Mouse (Mus musculus) layer of hippocampus, adult 9-10 months (tissue): Measurements from ENCODE around the gene Nradd.

ENCODE experiments used
- DNase-seq: peaks from one replicate; pipeline ENCODE4 v3.0.0; 2022; ENCODE audit warnings: low spot score

Nradd gene

DNA sequence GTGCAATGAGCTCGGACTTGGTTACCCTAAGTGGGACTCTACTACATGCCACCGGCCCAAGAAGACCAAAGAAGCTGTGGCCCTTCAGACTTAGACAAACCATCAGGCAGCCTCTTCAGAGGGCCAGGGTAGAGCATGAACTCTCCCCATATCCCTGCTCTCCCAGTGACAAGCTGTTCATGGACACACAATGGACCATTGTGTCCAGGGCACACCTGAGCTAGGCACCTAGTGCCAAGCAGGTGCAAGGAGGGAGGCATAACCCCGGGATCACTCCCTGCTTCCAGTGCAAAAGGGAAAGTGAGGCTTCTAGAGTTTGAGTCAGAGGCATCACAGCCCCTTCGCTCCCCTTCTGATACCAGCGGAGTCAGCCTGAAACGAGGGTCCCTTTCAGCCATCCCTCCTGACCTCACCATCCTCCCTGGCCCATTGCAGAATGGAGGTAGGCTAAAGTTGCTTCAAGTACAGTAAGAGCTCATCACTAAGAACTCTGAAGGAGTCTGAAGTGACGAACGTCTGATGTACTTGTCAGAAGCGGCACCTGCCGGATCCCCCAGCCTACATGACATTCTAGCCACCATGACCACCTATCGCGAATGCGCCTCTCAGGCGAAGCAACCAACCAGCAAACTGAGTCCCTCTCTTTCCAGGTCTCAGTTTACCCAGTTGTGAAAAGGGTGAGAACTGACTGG, 28.9 kb upstream of the Nradd start:
- DNase-seq = no peak

DNA sequence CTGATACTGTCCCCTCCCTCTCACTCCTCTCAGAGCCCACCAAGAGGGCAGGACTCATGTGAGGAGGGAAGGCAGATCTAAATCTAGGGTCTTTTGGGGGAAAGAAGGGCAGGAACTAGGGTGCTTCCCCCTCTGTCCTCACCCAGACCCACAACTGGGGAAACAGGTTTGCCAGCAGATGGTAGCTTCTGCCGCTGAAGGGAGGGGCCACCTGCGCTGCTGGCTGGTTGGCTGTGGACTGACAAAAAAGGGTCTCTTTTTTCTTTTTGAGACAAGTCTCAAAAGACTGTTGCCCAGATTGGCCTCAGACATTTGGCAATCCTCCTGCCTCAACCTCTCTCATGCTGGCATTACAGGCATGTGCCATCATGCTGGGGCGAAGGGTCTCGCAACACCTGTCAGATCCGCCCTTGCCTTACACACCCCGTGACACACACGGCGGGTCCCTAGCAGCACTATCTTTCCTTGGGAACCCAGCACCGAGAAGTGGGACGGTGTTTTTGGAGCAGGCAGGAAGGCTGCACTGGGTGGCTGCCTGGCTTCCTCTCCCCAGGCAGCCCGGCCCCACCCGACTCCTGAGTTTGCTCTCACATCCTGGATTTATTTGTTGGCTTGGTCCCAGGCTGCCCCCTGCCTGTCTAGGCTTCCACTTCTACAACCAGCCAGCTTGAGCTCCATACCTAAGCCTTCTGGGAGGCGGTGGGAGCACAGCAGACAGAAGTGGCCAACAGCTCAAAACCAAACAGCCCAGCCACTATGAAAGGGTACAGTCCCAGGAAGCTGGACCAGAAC, 27.9 kb upstream of the Nradd start:
- DNase-seq = no peak

DNA sequence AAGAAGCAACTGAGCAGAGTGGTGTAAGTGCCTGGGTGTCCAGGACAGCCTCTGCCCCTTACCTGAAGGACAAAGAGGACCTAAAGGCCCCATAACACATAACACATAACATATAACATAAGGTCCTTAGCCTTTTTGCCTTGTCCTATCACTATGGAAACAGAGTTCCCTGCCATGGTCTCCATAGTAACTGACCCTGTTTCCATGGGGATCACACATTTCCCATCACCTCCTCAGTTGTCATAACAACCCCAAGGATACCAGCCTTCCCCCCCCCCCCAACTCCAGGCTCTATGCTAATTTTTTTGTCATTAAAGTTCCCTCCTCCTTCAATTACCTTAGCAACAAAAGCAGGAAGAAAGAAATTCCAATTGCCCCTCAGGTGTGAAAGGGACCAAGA, 25.5 kb upstream of the Nradd start:
- no peak for DNase-seq

DNA sequence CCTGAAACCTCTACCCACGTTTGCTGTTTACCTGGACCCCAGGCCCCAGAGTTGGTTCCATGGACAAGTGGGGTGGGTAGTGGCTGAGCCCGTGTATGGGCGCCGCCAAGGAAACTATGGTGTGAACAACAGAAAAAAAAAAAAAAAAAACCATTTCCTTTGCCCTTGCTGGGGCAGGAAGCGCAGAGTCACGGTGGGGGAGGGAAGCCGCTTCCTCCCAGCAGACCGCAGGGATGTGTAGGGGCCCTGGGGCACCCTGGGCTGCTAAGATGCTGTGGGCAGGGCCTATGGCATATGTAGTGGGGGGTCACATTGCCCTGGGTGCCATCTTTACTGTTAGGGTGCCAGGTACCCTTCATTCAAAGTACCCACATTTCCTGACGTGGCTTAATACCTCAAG, 21.0 kb upstream of the Nradd start:
- no peak for DNase-seq

DNA sequence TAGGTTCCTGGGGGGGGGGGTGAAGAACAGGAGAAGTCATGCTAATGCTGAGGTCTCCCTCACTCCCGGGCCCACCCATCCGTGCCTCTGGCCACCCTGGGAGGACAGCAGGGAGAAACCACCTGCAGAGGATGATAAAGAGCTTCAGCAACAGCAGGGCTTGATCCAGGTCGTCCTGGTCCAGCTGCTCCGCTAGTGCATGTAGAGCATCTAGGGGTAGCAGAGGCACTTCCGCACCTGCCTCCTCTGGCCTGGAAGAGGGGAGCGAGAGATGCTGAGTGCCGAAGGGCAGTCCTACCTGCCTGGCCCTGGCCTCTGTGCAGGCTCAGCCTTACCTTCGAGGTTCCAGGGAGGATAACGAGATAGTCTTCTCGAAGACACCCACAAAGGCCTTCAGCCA, 20.0 kb upstream of the Nradd start:
- DNase-seq = no peak

DNA sequence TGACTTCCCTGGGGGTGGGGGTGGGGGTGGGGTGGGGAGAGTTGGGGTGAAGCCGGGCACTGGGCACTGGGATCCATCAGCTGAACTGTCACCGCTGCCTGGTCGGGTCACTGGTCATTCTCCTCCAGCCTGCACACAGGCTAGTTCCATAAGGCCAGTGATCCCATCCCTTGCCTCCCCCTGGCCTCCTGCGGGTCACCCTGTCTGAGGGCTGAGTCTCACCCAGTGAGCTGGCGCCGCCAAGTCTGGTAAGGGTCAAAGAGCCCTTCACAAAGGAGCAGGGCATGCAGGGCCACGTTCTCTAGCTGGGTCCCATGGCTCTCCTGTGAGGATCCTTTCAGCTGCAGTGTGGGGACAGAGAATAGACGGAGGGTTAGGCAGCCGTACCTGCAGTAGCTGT, 19.5 kb upstream of the Nradd start:
- no peak for DNase-seq

DNA sequence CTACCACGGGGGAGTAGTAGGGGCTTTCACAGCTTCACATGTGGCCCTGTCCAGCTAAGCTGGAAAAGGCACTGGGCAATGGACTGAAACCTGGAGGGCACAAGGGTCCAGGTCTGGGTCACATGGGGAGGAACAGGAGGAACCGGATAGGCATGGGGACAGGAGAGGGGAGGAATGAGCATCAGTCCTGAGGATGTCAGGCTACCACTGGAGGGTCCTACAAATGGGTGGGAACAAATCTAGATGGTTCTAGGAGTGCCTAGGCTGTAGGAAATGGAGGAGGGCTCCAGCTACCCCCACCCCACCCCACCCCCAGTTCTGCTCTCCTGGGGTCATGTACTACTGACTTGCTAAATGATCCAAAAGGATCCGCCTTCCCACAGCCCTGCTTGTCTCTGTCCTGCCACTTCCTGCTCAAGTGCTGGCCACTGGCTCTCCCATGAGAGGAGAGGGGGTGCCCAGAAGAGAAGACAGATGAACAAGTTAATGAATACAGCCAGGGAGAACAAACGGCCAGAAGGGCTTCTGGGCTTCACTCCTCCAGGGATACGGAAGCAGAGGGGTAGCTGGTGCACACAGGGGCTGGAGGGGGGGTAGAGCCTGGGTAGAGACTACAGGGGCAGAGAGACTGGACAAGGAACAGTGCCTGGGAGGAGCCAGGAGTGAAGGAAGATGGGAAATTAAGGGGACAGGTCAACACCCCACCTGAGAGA, 18.7 kb upstream of the Nradd start:
- no peak for DNase-seq

DNA sequence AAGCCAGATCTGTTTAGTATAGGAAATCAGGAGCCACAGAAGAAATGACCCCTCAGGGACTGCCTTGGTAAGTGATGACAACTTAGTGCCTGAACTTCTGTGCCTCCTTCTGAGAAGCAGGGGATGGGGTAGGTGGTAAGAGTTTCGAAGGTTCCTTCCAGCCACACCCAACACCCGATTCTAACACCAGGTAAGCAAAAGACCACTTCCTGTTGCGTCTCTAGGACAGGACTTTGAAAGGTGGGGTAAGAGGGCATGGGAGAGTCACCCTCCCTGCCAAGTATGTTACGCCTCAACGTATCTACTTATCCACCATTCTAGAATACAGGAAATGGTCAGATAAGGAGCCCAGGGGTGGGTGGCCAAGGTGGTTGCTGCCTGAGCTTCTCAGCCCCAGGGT, 16.8 kb upstream of the Nradd start:
- no peak for DNase-seq

DNA sequence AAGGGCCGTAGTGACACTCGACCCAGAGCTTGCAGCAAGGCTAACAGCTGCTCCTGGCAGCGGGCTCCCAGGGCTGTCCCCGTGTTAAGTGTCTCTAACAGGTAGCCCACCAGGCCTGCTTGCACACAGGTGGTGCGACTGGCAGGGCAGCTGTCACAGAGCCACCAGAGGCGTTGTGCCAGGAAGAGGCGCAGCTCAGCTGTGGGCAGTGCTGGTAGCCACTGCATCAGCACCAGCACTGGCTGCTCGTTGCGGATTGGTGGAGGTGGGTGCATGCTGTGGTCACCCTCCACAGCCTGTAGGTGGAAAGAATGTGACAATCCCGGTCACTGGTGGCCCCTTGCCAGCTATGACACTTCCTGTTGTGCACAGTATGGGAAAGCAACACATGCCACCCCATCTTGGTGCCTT, 14.4 kb upstream of the Nradd start:
- no peak for DNase-seq

DNA sequence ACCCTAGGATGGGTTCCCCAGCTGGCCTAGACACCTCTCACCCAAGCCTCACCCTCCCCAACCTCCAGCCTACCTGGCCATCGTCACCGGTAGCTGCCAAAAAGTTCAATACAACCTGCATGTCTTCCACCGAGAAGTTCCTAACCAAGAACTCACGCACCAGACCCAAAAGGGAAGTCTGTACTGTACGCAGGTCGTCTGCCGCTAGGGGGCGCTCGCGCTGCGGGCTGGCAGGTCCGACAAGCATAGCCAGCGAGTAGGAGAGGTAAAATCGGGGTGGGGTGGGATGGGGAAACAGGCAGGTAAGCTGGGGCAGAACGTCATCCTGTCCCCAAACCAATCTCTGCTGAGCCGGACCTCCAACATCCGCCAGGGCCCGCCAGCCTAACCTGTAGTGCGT, 11.0 kb upstream of the Nradd start:
- peak; percentile 71 for DNase-seq

DNA sequence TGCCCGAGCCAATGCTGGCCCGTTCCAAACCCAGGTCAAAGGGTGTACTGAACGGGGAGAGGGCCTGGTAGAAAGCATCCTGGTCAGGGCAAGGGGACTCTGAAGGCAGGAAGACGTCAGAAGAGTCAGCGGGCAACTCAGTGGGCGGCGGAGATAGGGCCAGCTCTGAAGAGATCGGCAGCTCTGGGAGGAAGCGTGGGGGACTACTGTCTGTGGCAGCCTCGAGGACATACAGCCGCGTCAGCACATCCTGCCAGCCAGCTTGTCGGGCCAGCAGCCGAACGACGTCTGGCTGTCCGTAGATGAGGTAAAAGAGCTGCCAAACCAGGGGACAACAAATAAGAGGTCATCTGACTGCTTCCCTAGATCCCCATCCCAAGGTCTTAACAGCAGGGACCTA, 9.6 kb upstream of the Nradd start:
- no peak for DNase-seq

DNA sequence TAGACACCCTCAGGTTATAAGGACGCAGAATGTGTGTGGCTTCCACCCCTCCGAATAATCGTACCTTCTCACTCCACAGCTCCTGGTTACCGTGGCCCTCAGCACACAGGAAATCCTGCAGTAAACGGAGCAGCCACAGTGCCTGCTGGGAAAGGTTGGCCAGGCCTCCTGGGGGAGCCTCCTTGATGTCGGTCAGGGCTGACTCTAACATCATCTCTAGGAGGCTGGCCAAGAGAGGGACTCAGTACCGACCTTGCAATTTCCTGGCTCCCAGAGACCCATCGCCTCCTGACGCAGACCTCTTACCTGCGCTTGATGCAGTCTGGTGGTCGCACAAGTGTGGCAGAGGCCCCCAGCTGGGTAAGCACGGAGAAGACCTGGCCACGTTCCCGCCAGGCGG, 8.4 kb upstream of the Nradd start:
- no peak for DNase-seq

DNA sequence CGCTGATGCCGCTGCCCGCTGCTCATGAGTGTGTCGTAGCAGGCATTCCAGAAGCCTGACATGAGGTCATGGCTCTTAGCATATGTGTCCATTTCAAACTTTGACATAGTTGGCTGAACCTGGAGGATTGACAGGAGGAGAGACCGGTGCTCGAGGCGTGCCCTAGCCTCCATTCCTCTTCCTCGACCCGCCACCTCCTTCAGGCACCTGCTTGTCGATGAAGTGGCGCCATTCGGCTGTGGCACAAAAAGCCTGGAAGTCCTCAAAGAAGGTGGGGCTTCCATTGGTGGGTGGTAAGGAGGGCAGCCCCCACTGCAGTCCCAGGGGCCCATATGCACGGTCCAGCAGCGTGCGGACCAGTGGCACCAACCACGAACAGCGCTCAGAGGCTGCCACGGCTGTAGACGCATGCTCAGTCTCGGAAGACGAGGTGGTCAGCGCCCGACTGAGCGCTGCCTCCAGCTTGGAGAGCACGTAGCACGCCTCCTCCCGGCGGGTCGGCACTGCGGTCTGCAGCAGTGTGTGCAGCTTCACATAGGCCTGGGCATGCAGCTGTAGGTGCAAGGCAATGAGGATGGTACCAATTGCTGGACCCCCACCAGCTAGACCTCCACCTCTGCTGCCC, 7.5 kb upstream of the Nradd start:
- DNase-seq = no peak

DNA sequence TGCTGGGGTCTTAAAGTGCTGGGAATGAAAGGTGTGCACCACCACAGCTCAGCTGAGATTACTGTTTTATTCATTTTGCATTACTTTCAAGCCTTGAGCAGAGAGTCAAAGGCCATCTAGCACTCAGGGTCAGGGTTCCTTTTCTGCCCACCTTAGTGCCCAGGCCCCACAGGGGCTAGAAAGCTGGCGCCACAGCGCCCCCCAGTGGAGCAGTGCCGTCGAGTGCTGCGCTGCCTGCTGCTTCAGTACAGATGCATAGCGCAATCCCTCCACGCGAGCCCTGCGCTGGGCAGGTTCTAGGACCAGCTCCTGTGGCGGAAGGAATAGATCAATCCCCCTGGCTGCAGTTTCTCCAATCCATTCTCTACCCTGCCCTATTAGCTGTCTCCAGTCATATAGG, 6.9 kb upstream of the Nradd start:
- DNase-seq = no peak

DNA sequence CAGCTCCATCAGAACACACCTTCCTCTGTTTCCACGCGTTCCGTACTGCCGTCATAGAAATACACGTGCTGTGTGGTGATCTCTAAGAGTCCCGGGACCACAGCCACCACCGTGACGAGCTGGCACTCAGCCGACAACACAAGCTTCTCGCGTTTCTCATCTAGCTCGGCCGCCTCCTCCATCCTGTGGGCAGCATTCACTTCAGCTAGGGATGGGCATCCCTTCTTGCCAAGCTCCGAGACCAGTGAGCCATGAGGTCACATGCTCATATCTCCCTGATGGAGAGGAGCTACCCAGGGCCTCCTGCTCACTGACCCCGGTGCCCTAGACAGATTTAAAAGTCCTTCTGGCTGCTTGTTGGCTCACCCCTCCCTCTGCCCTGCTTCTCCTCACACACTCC, 5.9 kb upstream of the Nradd start:
- no peak for DNase-seq

DNA sequence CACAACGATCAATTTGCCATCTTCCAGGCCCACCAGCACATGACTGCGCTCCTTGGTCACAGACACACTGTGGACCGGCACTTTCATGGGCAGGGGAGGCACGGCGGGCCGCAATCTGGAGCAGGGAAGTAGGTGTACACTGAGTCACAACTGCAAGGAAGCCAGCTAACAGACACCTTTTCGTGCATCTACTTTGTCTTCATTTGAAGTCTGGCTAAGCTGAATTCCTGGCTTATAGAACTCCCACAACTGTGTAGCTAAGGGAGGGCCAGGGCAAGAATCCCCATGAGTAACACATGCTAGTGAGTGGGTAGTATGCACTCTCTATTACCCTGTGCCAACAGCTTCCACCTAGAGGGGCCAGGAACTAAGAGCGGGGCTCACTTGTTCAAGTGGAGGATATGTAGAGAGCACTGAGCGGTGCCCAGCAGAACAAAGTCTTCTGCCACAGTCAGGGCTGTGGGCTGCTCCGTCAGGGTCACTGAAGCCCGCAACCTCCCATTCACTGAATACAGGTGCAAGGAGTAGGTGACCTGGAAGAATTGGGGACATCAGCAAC, 1.2 kb upstream of the Nradd start:
- no peak for DNase-seq

DNA sequence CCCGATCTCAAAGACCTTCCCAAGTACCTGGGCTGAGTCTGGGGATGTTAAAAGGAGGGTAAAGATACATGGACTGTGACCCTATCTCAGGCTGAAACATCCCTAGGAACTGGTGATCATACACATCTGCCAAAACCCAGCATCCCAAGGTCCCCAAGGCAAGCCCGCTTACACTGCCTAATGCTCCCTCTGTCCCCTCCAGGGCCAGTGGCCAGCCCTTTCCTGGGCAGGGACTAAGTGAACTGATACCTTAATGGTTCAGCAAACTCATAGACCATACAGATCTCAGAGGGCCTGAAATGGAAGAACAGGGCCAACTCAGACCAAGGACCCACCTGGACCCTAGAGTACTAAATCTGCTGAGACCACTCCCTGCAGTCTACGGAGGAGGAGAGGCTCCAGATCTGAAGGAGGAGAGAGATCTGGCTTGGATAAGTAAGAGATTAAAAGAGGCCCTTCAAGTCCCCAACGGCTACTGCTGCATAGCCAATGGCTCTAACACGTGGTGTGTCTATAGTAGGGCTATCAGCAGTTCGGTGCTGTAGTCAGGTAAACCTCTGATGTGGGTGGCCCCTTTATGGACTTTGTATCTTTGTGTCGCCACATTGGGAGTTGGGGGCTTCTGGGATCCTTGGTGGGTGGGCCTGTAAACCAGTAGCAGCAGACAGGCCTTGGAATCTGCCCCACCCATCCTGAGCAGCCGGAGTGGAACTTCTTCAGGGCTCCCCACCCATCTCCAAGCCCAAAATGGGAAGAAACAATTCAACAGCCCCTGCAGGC, 646 bp downstream of the Nradd start:
- DNase-seq = no peak

DNA sequence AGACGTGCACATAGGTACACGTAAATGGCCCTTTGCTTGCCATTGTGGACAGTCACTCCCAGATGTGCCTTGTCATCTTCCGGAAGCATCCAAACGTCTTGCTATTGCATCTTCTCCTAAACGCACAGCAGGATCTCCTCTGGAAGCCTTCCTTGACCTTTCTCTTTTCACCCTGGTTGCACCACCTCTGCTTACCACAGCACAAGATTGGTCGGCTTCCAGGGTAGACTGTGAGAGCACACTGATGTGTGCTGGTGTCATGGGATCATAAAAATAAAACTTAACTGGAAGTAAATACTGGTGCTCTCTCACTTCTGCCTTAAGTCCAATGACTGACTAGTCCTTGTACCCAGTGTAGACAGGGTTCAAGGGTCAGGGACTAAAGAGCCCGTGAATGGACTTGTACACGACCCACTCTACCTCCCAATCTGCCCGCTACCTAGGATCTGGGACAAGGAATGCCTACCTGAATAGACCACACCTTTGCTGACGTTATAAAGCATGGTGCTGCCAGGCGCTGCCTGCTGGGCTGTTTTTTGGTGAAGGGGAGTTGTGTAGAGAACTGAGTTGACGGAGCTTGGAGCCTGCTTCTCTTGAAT, 1.5 kb downstream of the Nradd start:
- DNase-seq = no peak

DNA sequence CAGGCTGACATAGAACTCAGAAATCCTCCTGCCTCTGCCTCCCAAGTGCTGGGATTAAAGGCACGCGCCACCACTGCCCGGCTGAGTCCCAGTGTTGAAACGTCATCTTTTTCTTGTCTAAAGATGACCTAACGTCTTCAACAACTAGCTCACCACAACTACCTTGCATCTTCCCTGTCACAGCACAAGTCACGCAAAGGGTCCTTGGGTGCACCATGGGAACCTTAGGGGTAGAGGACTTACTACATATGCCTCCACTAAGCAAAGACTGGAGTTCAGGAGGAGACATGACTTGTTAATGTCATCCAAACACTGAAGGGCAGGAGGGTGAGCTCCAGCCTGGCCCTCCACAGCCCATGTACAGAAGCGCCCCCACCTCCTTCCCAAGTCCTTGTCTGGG, 3.6 kb downstream of the Nradd start:
- no peak for DNase-seq

DNA sequence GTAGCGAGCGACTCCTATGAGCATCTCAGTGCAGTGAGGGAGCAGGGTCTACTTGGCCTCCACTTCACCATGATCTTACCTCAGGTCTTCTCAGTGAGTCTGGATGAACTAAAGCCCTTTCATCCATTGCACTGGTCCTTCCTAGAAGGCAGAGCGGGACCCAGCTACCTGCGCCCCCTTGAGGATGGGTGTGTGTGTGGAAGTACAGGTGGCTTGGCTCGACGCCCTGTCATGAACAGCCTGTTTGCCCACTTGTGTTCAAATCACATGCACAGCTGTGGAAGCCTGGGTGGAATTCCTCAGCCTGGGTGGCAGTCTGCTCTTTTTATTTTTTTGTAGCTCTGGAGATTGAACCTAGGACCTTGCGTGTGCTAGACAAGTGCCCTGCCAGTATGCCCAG, 4.1 kb downstream of the Nradd start:
- DNase-seq = no peak

DNA sequence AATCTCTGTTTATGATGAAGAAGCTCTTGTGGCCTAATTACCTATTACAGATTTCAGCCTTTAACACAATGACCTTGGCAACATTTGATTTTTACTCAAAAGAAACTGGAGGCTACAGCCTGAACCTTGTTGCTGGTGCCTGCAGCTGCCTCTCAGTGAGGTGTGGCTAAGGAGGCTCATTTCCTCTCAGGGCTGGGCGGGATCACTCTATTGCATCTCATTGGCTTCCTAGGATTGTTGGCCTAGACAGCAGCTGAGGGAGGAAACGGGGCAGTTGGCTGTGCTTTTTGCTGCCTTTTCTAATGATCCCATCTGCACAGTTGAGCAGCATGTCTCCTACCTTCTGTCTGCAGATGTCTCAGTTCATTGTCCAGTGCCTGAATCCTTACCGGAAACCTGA, 7.2 kb downstream of the Nradd start:
- DNase-seq = no peak
